Mouse (Mus musculus): ENCODE measurements around the gene Dync1i2. TPM values are rescaled to one million over a fixed set of nuclear protein-coding genes. Genes with fewer than 3 reads are reported as not detected.

The Dync1i2 gene
- polyA plus RNA-seq, 1 experiment = 46.5 TPM

DNA sequence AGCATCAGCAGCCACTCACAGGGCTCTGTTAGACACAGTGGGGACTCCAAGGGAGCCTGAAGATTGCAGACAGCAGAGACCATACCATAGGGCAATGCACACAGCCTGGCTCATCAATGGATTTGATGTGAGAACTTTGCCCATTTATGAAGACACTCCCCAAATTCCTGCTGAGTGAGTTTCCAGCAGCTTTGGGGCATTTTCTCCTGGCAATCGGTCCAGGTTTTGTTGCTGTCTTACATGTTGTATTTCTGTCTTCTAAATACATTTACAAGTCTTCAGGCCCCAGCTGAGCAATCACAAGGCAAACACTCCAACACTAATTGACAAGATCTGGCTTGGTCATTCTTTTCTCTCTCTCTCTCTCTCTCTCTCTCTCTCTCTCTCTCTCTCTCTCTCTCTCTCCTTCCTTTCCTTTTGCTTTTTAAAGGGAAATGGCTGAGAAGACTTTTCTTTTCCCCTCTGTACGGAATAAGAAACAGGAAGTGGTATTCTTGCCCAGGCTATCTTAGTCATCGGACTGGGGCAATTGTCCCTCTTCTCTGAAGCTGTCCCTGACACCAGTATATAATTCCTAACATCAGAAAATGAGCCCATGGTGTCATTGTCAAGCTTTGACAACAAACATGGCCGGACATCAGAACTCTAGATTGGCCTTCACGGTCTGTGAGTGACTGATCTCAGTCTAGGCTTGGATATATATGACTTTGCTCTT lies 2.3 kb upstream of the Dync1i2 start:
- Histone ChIP-seq H3K36me3 (ENCODE audit: control insufficient read depth, insufficient read depth, low read length) (no peaks in the 10 kb centered on the region), H3K4me1 (ENCODE audit: control insufficient read depth, insufficient read depth, low read length) (no peaks in the 10 kb centered on the region; the same call in 1 of the 2 replicates), H3K4me3 (ENCODE audit: control insufficient read depth, low read depth, low read length) (no peak overlapping the region), H3K27me3 (ENCODE audit: control insufficient read depth, insufficient read depth, low read length) (no peaks in the 10 kb centered on the region), H3K27ac (ENCODE audit: control insufficient read depth, insufficient read depth, low read depth, low read length) (no peak overlapping the region)
- no peak for TF ChIP-seq POLR2A (IDR thresholded peaks at IDR 0.05; ENCODE audit: control insufficient read depth, low read depth, low read length)
- no peak for TF ChIP-seq CTCF (IDR thresholded peaks at IDR 0.05; ENCODE audit: control insufficient read depth, insufficient read depth, insufficient replicate concordance, low read depth, low read length)

DNA sequence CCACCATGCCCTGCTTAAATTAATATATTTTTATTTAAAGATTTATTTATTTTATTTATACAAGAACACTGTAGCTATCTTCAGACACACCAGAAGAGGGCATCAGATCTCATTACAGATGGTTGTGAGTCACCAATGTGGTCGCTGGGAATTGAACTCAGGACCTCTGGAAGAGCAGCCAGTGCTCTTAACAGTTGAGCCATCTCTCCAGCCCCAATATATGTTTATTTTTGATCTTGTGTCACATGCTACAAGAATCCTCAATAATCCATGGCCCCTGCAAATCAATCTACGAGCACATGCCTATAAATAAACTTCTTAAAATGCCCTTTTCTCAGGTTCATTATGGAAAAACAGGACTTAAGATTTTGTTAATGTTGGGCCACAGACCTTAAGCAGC lies 410 bp upstream of the Dync1i2 start:
- no peak for TF ChIP-seq CTCF (IDR thresholded peaks at IDR 0.05; ENCODE audit: control insufficient read depth, insufficient read depth, insufficient replicate concordance, low read depth, low read length)
- TF ChIP-seq POLR2A (IDR thresholded peaks at IDR 0.05; ENCODE audit: control insufficient read depth, low read depth, low read length) = no peak
- no peak overlapping the region for H3K27ac ChIP-seq (ENCODE audit: control insufficient read depth, insufficient read depth, low read depth, low read length)

DNA sequence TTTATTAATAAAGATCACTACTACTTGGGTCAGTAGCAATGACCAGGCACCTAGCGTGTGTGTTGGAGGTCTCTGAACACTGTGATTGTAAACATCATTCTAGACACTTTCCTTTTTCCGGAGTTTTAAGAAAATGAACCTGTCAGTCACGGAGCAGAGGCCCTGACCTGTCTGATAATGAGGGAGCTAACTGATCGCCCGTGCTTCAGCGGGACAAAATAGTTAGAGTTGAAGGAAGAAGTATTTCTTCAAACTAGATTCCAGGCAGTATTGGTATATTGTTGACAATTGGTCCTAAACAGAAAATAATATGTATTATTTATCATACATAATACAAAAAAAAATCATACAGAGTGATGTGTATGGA lies 837 bp downstream of the Dync1i2 start:
- Histone ChIP-seq H3K4me3 (ENCODE audit: control insufficient read depth, low read depth, low read length) (peak overlapping the region; percentile 99), H3K36me3 (ENCODE audit: control insufficient read depth, insufficient read depth, low read length) (no peaks in the 10 kb centered on the region), H3K4me1 (ENCODE audit: control insufficient read depth, insufficient read depth, low read length) (no peaks in the 10 kb centered on the region; the same call in 1 of the 2 replicates), H3K27ac (ENCODE audit: control insufficient read depth, insufficient read depth, low read depth, low read length) (peak overlapping the region; percentile 98), H3K27me3 (ENCODE audit: control insufficient read depth, insufficient read depth, low read length) (no peaks in the 10 kb centered on the region)
- TF ChIP-seq CTCF (IDR thresholded peaks at IDR 0.05; ENCODE audit: control insufficient read depth, insufficient read depth, insufficient replicate concordance, low read depth, low read length) (no peak), POLR2A (IDR thresholded peaks at IDR 0.05; ENCODE audit: control insufficient read depth, low read depth, low read length) (no peak)

More for the DNA sequence above, 410 bp upstream of the Dync1i2 start:
- Histone ChIP-seq H3K36me3 (ENCODE audit: control insufficient read depth, insufficient read depth, low read length) (no peaks in the 10 kb centered on the region), H3K27me3 (ENCODE audit: control insufficient read depth, insufficient read depth, low read length) (no peaks in the 10 kb centered on the region), H3K4me1 (ENCODE audit: control insufficient read depth, insufficient read depth, low read length) (no peaks in the 10 kb centered on the region; the same call in 1 of the 2 replicates), H3K4me3 (ENCODE audit: control insufficient read depth, low read depth, low read length) (no peak overlapping the region; the same call in 1 of the 2 replicates)

DNA sequence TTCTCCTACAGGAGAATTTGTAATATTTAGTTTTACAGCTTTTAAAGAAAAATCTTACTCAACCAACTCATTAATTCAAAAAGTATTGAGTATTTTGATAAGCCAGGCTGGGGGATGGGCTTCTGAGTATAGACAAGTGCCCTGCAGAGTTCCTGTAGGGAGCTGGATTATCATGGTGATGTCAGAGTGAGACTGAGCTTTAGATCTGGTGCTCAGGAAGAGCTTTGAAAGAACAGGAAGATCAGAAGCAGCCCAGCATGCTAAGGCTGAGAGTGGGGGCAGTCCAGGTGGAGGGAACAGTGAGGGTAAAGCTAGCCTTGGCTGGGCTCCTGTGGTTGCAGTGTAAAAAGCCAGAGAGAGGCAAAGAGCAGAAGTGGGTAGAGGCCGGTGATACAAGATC lies 9.5 kb downstream of the Dync1i2 start:
- no peak for TF ChIP-seq CTCF (IDR thresholded peaks at IDR 0.05; ENCODE audit: control insufficient read depth, insufficient read depth, insufficient replicate concordance, low read depth, low read length)
- no peak for TF ChIP-seq POLR2A (IDR thresholded peaks at IDR 0.05; ENCODE audit: control insufficient read depth, low read depth, low read length)
- Histone ChIP-seq H3K4me1 (ENCODE audit: control insufficient read depth, insufficient read depth, low read length) (no peaks in the 10 kb centered on the region), H3K36me3 (ENCODE audit: control insufficient read depth, insufficient read depth, low read length) (peaks cover 7% of the 10 kb centered on the region), H3K27me3 (ENCODE audit: control insufficient read depth, insufficient read depth, low read length) (no peaks in the 10 kb centered on the region), H3K4me3 (ENCODE audit: control insufficient read depth, low read depth, low read length) (no peak overlapping the region), H3K27ac (ENCODE audit: control insufficient read depth, insufficient read depth, low read depth, low read length) (no peak overlapping the region)

DNA sequence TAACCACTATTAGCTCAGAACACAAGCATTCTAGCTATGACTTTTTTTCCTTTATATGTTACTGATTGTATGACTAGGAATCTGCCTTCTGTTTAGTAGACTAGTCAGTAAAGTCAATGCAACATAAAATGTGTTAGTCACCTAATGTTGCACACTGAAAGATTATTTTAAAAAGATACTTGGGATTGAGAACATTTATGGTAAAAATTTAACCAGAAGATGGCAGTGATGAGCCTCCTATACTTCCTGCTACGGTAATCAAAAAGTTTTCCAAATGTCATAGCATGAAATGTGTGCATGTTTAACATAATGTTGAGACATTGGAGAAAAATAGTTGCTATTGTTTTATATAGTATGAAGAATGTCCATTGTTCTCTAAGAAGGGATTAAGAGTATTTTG lies 15.9 kb downstream of the Dync1i2 start:
- Histone ChIP-seq H3K4me1 (ENCODE audit: control insufficient read depth, insufficient read depth, low read length) (no peaks in the 10 kb centered on the region), H3K27me3 (ENCODE audit: control insufficient read depth, insufficient read depth, low read length) (no peaks in the 10 kb centered on the region), H3K36me3 (ENCODE audit: control insufficient read depth, insufficient read depth, low read length) (no peaks in the 10 kb centered on the region; the same call in 1 of the 2 replicates), H3K27ac (ENCODE audit: control insufficient read depth, insufficient read depth, low read depth, low read length) (no peak overlapping the region), H3K4me3 (ENCODE audit: control insufficient read depth, low read depth, low read length) (no peak overlapping the region)
- no peak for TF ChIP-seq CTCF (IDR thresholded peaks at IDR 0.05; ENCODE audit: control insufficient read depth, insufficient read depth, insufficient replicate concordance, low read depth, low read length)
- no peak for TF ChIP-seq POLR2A (IDR thresholded peaks at IDR 0.05; ENCODE audit: control insufficient read depth, low read depth, low read length)

DNA sequence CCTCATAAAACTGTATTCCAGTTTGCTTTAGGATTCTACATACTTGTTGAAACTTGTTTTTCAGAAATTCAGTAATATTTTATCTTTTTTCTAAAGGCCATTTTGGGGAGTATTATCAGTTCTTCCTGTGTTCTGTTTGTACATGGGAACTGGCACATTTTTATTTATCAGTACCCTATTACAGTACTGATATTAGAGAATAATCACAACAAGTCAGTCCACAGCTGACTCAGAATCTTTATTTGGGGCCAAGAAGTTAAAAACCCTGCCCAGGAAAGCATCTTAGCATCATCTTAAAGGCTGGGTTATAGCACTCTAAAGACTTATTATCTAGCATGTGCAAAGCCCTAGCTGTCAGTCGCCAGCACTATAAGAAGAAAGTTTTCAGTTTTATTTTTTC lies 18.1 kb downstream of the Dync1i2 start:
- TF ChIP-seq CTCF (IDR thresholded peaks at IDR 0.05; ENCODE audit: control insufficient read depth, insufficient read depth, insufficient replicate concordance, low read depth, low read length) (no peak), POLR2A (IDR thresholded peaks at IDR 0.05; ENCODE audit: control insufficient read depth, low read depth, low read length) (no peak)
- no peaks in the 10 kb centered on the region for H3K4me1 ChIP-seq (ENCODE audit: control insufficient read depth, insufficient read depth, low read length)
- H3K27ac ChIP-seq (ENCODE audit: control insufficient read depth, insufficient read depth, low read depth, low read length) = no peak overlapping the region
- H3K36me3 ChIP-seq (ENCODE audit: control insufficient read depth, insufficient read depth, low read length) = no peaks in the 10 kb centered on the region
- H3K4me3 ChIP-seq (ENCODE audit: control insufficient read depth, low read depth, low read length) = no peak overlapping the region
- H3K27me3 ChIP-seq (ENCODE audit: control insufficient read depth, insufficient read depth, low read length) = no peaks in the 10 kb centered on the region

DNA sequence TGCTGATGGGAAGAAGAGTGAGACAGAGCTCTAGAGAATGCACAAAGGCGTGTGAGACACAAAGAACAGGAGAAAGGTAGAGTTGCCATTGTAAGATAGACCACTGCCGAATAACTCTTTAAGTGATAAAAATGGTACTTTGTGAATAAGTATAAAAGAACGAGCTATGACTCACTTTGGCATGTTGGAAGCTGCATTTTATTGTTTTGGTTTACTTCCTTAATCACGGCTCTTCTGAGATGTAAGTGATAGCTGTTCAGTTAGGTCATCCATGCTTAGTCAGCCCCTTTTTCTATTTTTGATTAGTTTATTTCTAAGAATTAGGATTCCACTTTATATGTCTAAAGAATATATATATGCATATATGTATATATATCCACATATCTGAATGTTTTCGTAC lies 20.4 kb downstream of the Dync1i2 start:
- Histone ChIP-seq H3K27me3 (ENCODE audit: control insufficient read depth, insufficient read depth, low read length) (no peaks in the 10 kb centered on the region), H3K27ac (ENCODE audit: control insufficient read depth, insufficient read depth, low read depth, low read length) (no peak overlapping the region), H3K4me3 (ENCODE audit: control insufficient read depth, low read depth, low read length) (no peak overlapping the region), H3K4me1 (ENCODE audit: control insufficient read depth, insufficient read depth, low read length) (no peaks in the 10 kb centered on the region), H3K36me3 (ENCODE audit: control insufficient read depth, insufficient read depth, low read length) (no peaks in the 10 kb centered on the region; the same call in 1 of the 2 replicates)
- TF ChIP-seq CTCF (IDR thresholded peaks at IDR 0.05; ENCODE audit: control insufficient read depth, insufficient read depth, insufficient replicate concordance, low read depth, low read length) (no peak), POLR2A (IDR thresholded peaks at IDR 0.05; ENCODE audit: control insufficient read depth, low read depth, low read length) (no peak)
